In genomic region chr13:24724395-24724759, GRCm38 (mm10) we compare ENCODE assay signal across 28 mouse cellular contexts. TPM values are rescaled to one million over a fixed set of nuclear protein-coding genes. Genes with fewer than 3 reads are reported as not detected.
DNase-seq lines count a peak whose midpoint lies in the region; ATAC-seq and TF ChIP-seq lines count a peak whose summit lies in the region.
"Had no signal": no experiment of that assay in that cellular context is flagged by ENCODE, and none has a peak within 500 bp of the region (broad histone marks: within the 10 kb centered on the region; RNA-seq: fewer than 3 reads in every experiment).

No protein-coding gene starts in this region.

- DNase-seq in hindbrain, embryonic 10.5 days (ENCODE audit: low spot score), result no peak
- DNase-seq in kidney, postnatal 0 days (ENCODE audit: low spot score), result peak; percentile 28
- no peak for DNase-seq in kidney, adult 8-10 months
- DNase-seq in brain, adult 2 months (ENCODE audit: low read depth, low spot score), result peak; percentile 21
- peak; percentile 56 for DNase-seq in fibroblast of lung, adult 2 months (ENCODE audit: low read depth)
- no peak for DNase-seq in heart, embryonic 10.5 days (ENCODE audit: low spot score)
- DNase-seq: adrenal gland, adult 2 months; cerebellum, adult 2 months; cerebellum, postnatal 25 days; embryo, embryonic 11 days; forebrain, postnatal 0 days; gastrocnemius, postnatal 14 days; heart, adult 11 months; heart, postnatal 10 days; liver; lung, postnatal 36 days; thymus, adult 18-20 months; thymus, postnatal 36 days had no signal

- H3K9ac ChIP-seq in hindbrain, embryonic 16.5 days (ENCODE audit: low read depth, low read length), result no peak overlapping the region
- no peak overlapping the region for H3K9ac ChIP-seq in kidney, postnatal 0 days (ENCODE audit: low read depth, low read length)
- H3K9ac ChIP-seq: forebrain, postnatal 0 days; heart, embryonic 12.5 days; hindbrain, embryonic 12.5 days; liver, embryonic 15.5 days; lung, embryonic 15.5 days; midbrain, embryonic 15.5 days; neural tube, embryonic 13.5 days; stomach, embryonic 15.5 days had no signal

- TF ChIP-seq CTCF in kidney, postnatal 0 days (IDR thresholded peaks at IDR 0.05; ENCODE audit: low read depth), result no peak

- ATAC-seq in hindbrain, embryonic 16.5 days, result no peak
- peak; percentile 69 for ATAC-seq in kidney, postnatal 0 days (replicated peaks; ENCODE audit: low FRiP score, low read depth)
- no peak for ATAC-seq in inflammation-experienced regulatory T-cells, adult 6 months
- ATAC-seq: forebrain, postnatal 0 days; intestine, embryonic 16.5 days; midbrain, embryonic 15.5 days had no signal

- peak overlapping the region; percentile 50 for H3K27ac ChIP-seq in hindbrain, embryonic 10.5 days
- no peak overlapping the region for H3K27ac ChIP-seq in hindbrain, embryonic 16.5 days (ENCODE audit: low read depth, low read length)
- peak overlapping the region; percentile 50; the same call in 1 of the 2 replicates for H3K27ac ChIP-seq in kidney, postnatal 0 days
- no peak overlapping the region for H3K27ac ChIP-seq in heart, embryonic 10.5 days
- H3K27ac ChIP-seq: hindbrain, embryonic 12.5 days; liver, embryonic 15.5 days; lung, embryonic 15.5 days; midbrain, embryonic 15.5 days; neural tube, embryonic 13.5 days; stomach, embryonic 15.5 days had no signal

- H3K4me3 ChIP-seq in hindbrain, embryonic 10.5 days, result no peak overlapping the region
- H3K4me3 ChIP-seq in hindbrain, embryonic 16.5 days (ENCODE audit: low read length), result no peak overlapping the region
- H3K4me3 ChIP-seq in kidney, postnatal 0 days (replicated peaks; ENCODE audit: low read depth, low read length), result no peak overlapping the region
- no peak overlapping the region for H3K4me3 ChIP-seq in heart, embryonic 10.5 days
- H3K4me3 ChIP-seq: heart, embryonic 12.5 days; hindbrain, embryonic 12.5 days; liver, embryonic 15.5 days; lung, embryonic 15.5 days; midbrain, embryonic 15.5 days; neural tube, embryonic 13.5 days; stomach, embryonic 15.5 days had no signal

- no peaks in the 10 kb centered on the region for H3K36me3 ChIP-seq in hindbrain, embryonic 10.5 days
- peaks cover 4% of the 10 kb centered on the region; the same call in 1 of the 2 replicates for H3K36me3 ChIP-seq in hindbrain, embryonic 16.5 days (ENCODE audit: control insufficient read depth, insufficient read depth, low read length)
- H3K36me3 ChIP-seq in kidney, postnatal 0 days (ENCODE audit: insufficient read depth, low read length), result no peaks in the 10 kb centered on the region
- H3K36me3 ChIP-seq in heart, embryonic 10.5 days, result peaks cover 4% of the 10 kb centered on the region; the same call in 1 of the 2 replicates
- H3K36me3 ChIP-seq: hindbrain, embryonic 12.5 days; liver, embryonic 15.5 days; lung, embryonic 15.5 days; stomach, embryonic 15.5 days had no signal

- H3K4me2 ChIP-seq in hindbrain, embryonic 16.5 days (ENCODE audit: low read length), result no peak overlapping the region
- peak overlapping the region; percentile 31 for H3K4me2 ChIP-seq in kidney, postnatal 0 days (ENCODE audit: low read length)
- H3K4me2 ChIP-seq: heart, embryonic 12.5 days; hindbrain, embryonic 12.5 days; liver, embryonic 15.5 days; lung, embryonic 15.5 days; midbrain, embryonic 15.5 days; neural tube, embryonic 13.5 days; stomach, embryonic 15.5 days had no signal

- H3K4me1 ChIP-seq in hindbrain, embryonic 10.5 days (replicated peaks), result peaks cover 19% of the 10 kb centered on the region
- no peaks in the 10 kb centered on the region for H3K4me1 ChIP-seq in hindbrain, embryonic 16.5 days (ENCODE audit: control insufficient read depth, insufficient read depth, low read depth, low read length)
- H3K4me1 ChIP-seq in kidney, postnatal 0 days (replicated peaks; ENCODE audit: insufficient read depth, low read length), result peaks cover 6% of the 10 kb centered on the region; the same call in 1 of the 2 replicates
- H3K4me1 ChIP-seq in heart, embryonic 10.5 days, result 0 out of 2 replicates have a peak, but pooled peaks cover 3% of the 10 kb centered on the region
- H3K4me1 ChIP-seq: heart, embryonic 12.5 days; liver, embryonic 15.5 days; lung, embryonic 15.5 days; midbrain, embryonic 15.5 days; stomach, embryonic 15.5 days had no signal

- 54% methylated on average over 4 of the region's 4 CpGs for WGBS in hindbrain, embryonic 10.5 days
- 54% methylated on average over 4 of the region's 4 CpGs for WGBS in hindbrain, embryonic 16.5 days
- WGBS in kidney, postnatal 0 days, result 32% methylated on average over 4 of the region's 4 CpGs
- 58% methylated on average over 4 of the region's 4 CpGs for WGBS in heart, embryonic 10.5 days

- H3K27me3 ChIP-seq in hindbrain, embryonic 10.5 days (ENCODE audit: insufficient read depth, poor library complexity, severe bottlenecking), result no peaks in the 10 kb centered on the region
- no peaks in the 10 kb centered on the region for H3K27me3 ChIP-seq in hindbrain, embryonic 16.5 days (replicated peaks; ENCODE audit: control insufficient read depth, insufficient read depth, low read length)
- no peaks in the 10 kb centered on the region for H3K27me3 ChIP-seq in kidney, postnatal 0 days (ENCODE audit: insufficient read depth, low read length)
- no peaks in the 10 kb centered on the region for H3K27me3 ChIP-seq in heart, embryonic 10.5 days (ENCODE audit: insufficient read depth, poor library complexity, severe bottlenecking)
- H3K27me3 ChIP-seq: heart, embryonic 12.5 days; hindbrain, embryonic 12.5 days; liver, embryonic 15.5 days; lung, embryonic 15.5 days; midbrain, embryonic 15.5 days; neural tube, embryonic 13.5 days; stomach, embryonic 15.5 days had no signal

- peaks cover 2% of the 10 kb centered on the region; the same call in 1 of the 2 replicates for H3K9me3 ChIP-seq in hindbrain, embryonic 10.5 days
- no peaks in the 10 kb centered on the region for H3K9me3 ChIP-seq in hindbrain, embryonic 16.5 days (ENCODE audit: control insufficient read depth, low read length)
- no peaks in the 10 kb centered on the region for H3K9me3 ChIP-seq in kidney, postnatal 0 days (replicated peaks; ENCODE audit: low read length)
- H3K9me3 ChIP-seq in heart, embryonic 10.5 days, result no peaks in the 10 kb centered on the region
- H3K9me3 ChIP-seq: heart, embryonic 12.5 days; hindbrain, embryonic 12.5 days; liver, embryonic 15.5 days; lung, embryonic 15.5 days; midbrain, embryonic 15.5 days; neural tube, embryonic 13.5 days; stomach, embryonic 15.5 days had no signal

RNA-seq across cellular contexts. Expression of gene Armh2, which starts 16.7 kb away (rescaled TPM):
- not detected in 2 replicates for polyA plus RNA-seq in hindbrain, embryonic 10.5 days (2016; fragmentation: Nextera tagmentation; extraction: Ambion mirVana)
- polyA plus RNA-seq in hindbrain, embryonic 16.5 days (2015; fragmentation: Nextera tagmentation; extraction: Ambion mirVana), result not detected in 2 replicates
- polyA plus RNA-seq in kidney, postnatal 0 days (2015; fragmentation: Nextera tagmentation; extraction: Ambion mirVana), result not detected in 2 replicates
- polyA plus RNA-seq in heart, embryonic 10.5 days (2016; fragmentation: Nextera tagmentation; extraction: Ambion mirVana), result not detected in 2 replicates
- polyA plus RNA-seq in inflammation-experienced regulatory T-cells, adult 6 months (2017; shearing (Covaris generic)), result under 1 TPM in 1 of 3 experiments, not detected in 2; 0.70 TPM
- polyA plus RNA-seq: adrenal gland, adult 2 months; cerebellum, adult 2 months; forebrain, postnatal 0 days; heart, embryonic 12.5 days; hindbrain, embryonic 12.5 days; intestine, embryonic 16.5 days; liver, embryonic 15.5 days; lung, embryonic 15.5 days; neural tube, embryonic 13.5 days; stomach, embryonic 15.5 days had no signal

RNA-seq across cellular contexts. Expression of gene Gmnn, which starts 37.3 kb away (rescaled TPM):
- 134 and 184 TPM in 2 replicates for polyA plus RNA-seq in hindbrain, embryonic 10.5 days (2016; fragmentation: Nextera tagmentation; extraction: Ambion mirVana)
- 19.8 and 20.1 TPM in 2 replicates for polyA plus RNA-seq in hindbrain, embryonic 16.5 days (2015; fragmentation: Nextera tagmentation; extraction: Ambion mirVana)
- 69.8 and 78.7 TPM in 2 replicates for polyA plus RNA-seq in kidney, postnatal 0 days (2015; fragmentation: Nextera tagmentation; extraction: Ambion mirVana)
- polyA plus RNA-seq in heart, embryonic 10.5 days (2016; fragmentation: Nextera tagmentation; extraction: Ambion mirVana), result 126 and 136 TPM in 2 replicates
- polyA plus RNA-seq in inflammation-experienced regulatory T-cells, adult 6 months (2017; shearing (Covaris generic)), result 100 to 1,000 TPM in 1 of 3 experiments, 10 to 100 TPM in 2; 25.5 to 101 (median 26.7) TPM
- polyA plus RNA-seq: adrenal gland, adult 2 months had no signal

Comparison
In these comparisons a context has a peak if more than half of its experiments do, and no peak if none do; other contexts are left out.
1. DNase-seq: peak in kidney, postnatal 0 days (single experiment), brain, adult 2 months (single experiment) and fibroblast of lung, adult 2 months (single experiment); none in hindbrain, embryonic 10.5 days (single experiment), kidney, adult 8-10 months (0 of 2) and heart, embryonic 10.5 days (single experiment).
2. H3K27ac ChIP-seq: peak in hindbrain, embryonic 10.5 days (single experiment) and kidney, postnatal 0 days (single experiment); none in hindbrain, embryonic 16.5 days (single experiment) and heart, embryonic 10.5 days (single experiment).